Mouse (Mus musculus) hindbrain, embryonic 10.5 days (tissue): Measurements from ENCODE around the gene Csdc2. TPM values are rescaled to one million over a fixed set of nuclear protein-coding genes. Genes with fewer than 3 reads are reported as not detected.

Experiments used
- DNase-seq: peaks from one replicate; pipeline ENCODE4 v3.0.0-alpha.2; 2017; ENCODE audit warnings: low spot score
- H3K27ac ChIP-seq: fragments of 300-500 bp; sonication (generic); 2 replicates; pipeline ENCODE4 v1.5.1; 2016; ENCODE audit warnings: mild to moderate bottlenecking, moderate library complexity
- H3K27me3 ChIP-seq: fragments of 300-500 bp; sonication (generic); 2 replicates; pipeline ENCODE4 v1.6.1; 2016; ENCODE audit warnings: mild to moderate bottlenecking; ENCODE audit not compliant: poor library complexity, insufficient read depth, severe bottlenecking
- H3K36me3 ChIP-seq: fragments of 300-500 bp; sonication (generic); 2 replicates; pipeline ENCODE4 v1.6.1; 2016; ENCODE audit warnings: mild to moderate bottlenecking, moderate library complexity
- H3K4me1 ChIP-seq: fragments of 300-500 bp; sonication (generic); replicated peaks from 2 replicates; pipeline ENCODE4 v1.6.1; 2016; ENCODE audit warnings: mild to moderate bottlenecking
- H3K4me3 ChIP-seq: fragments of 300-500 bp; sonication (generic); 2 replicates; pipeline ENCODE4 v1.5.1; 2016; ENCODE audit warnings: mild to moderate bottlenecking, moderate library complexity
- H3K9me3 ChIP-seq: fragments of 300-500 bp; sonication (generic); 2 replicates; pipeline ENCODE4 v1.6.1; 2016; ENCODE audit warnings: mild to moderate bottlenecking, moderate library complexity
- WGBS: fragments of 180-500 bp; shearing (Covaris S2); methylation state at CpG from one replicate; pipeline ENCODE4 v1.1.7; 2016; 5-methylcytosine and 5-hydroxymethylcytosine counted together
- polyA plus RNA-seq: library from polyadenylated mRNA; unstranded; fragments of >200 nt; fragmentation: Nextera tagmentation; extraction: Ambion mirVana; gene quantifications from 2 replicates; pipeline ENCODE4 v1.2.1, GENCODE M21; 2016

The Csdc2 gene
- polyA plus RNA-seq, 1 experiment from 2014 or later, result 33.7 TPM

- no peaks in the 10 kb centered on the region; the same call in 1 of the 2 replicates for H3K27me3 ChIP-seq
- H3K36me3 ChIP-seq, result peaks cover 8% of the 10 kb centered on the region; the same call in 1 of the 2 replicates
- no peak for DNase-seq
- no peak overlapping the region for H3K27ac ChIP-seq
- no peak overlapping the region for H3K4me3 ChIP-seq
- peaks cover 38% of the 10 kb centered on the region for H3K4me1 ChIP-seq
- no peaks in the 10 kb centered on the region for H3K9me3 ChIP-seq
- 70% methylated on average over 11 of the region's 11 CpGs for WGBS
Observed at GRCm38 (mm10) chr15:81928277-81928676, 8.3 kb upstream of the Csdc2 start.

GRCm38 (mm10) chr15:81932951-81933470, 3.5 kb upstream of the Csdc2 start:
- H3K27me3 ChIP-seq, result peaks cover 10% of the 10 kb centered on the region
- H3K4me3 ChIP-seq, result no peak overlapping the region
- 41% methylated on average over 12 of the region's 12 CpGs for WGBS
- H3K9me3 ChIP-seq, result no peaks in the 10 kb centered on the region
- peak overlapping the region; percentile 5; the same call in 1 of the 2 replicates for H3K27ac ChIP-seq
- H3K36me3 ChIP-seq, result no peaks in the 10 kb centered on the region
- no peak for DNase-seq
- peaks cover 28% of the 10 kb centered on the region for H3K4me1 ChIP-seq

GRCm38 (mm10) chr15:81933986-81934385, 2.6 kb upstream of the Csdc2 start:
- no peak overlapping the region for H3K27ac ChIP-seq
- DNase-seq, result no peak
- no peak overlapping the region for H3K4me3 ChIP-seq
- no peaks in the 10 kb centered on the region for H3K9me3 ChIP-seq
- H3K36me3 ChIP-seq, result no peaks in the 10 kb centered on the region
- peaks cover 37% of the 10 kb centered on the region for H3K4me1 ChIP-seq
- 71% methylated on average over 1 of the region's 1 CpGs for WGBS
- H3K27me3 ChIP-seq, result peaks cover 12% of the 10 kb centered on the region

GRCm38 (mm10) chr15:81935869-81936637, 506 bp upstream of the Csdc2 start:
- WGBS, result 63% methylated on average over 7 of the region's 7 CpGs
- no peak for DNase-seq
- H3K4me1 ChIP-seq, result peaks cover 40% of the 10 kb centered on the region
- peaks cover 12% of the 10 kb centered on the region for H3K27me3 ChIP-seq
- H3K4me3 ChIP-seq, result peak overlapping the region; percentile 55
- H3K36me3 ChIP-seq, result no peaks in the 10 kb centered on the region
- H3K27ac ChIP-seq, result peak overlapping the region; percentile 76
- H3K9me3 ChIP-seq, result no peaks in the 10 kb centered on the region

- Histone ChIP-seq H3K9me3 (no peaks in the 10 kb centered on the region), H3K36me3 (no peaks in the 10 kb centered on the region), H3K4me3 (peak overlapping the region; percentile 55), H3K4me1 (peaks cover 45% of the 10 kb centered on the region), H3K27me3 (peaks cover 12% of the 10 kb centered on the region), H3K27ac (peak overlapping the region; percentile 76)
- DNase-seq, result peak; percentile 34
- 8% methylated on average over 19 of the region's 19 CpGs for WGBS
Observed at GRCm38 (mm10) chr15:81937098-81937972, 776 bp downstream of the Csdc2 start.

GRCm38 (mm10) chr15:81938246-81938645, 1.7 kb downstream of the Csdc2 start:
- H3K4me1 ChIP-seq, result peaks cover 47% of the 10 kb centered on the region
- H3K9me3 ChIP-seq, result no peaks in the 10 kb centered on the region
- H3K27me3 ChIP-seq, result peaks cover 12% of the 10 kb centered on the region
- 27% methylated on average over 2 of the region's 2 CpGs for WGBS
- peak overlapping the region; percentile 55 for H3K4me3 ChIP-seq
- peak overlapping the region; percentile 76; the same call in 1 of the 2 replicates for H3K27ac ChIP-seq
- DNase-seq, result peak; percentile 50
- no peaks in the 10 kb centered on the region for H3K36me3 ChIP-seq

GRCm38 (mm10) chr15:81939157-81939715, 2.7 kb downstream of the Csdc2 start:
- H3K9me3 ChIP-seq, result no peaks in the 10 kb centered on the region
- H3K4me3 ChIP-seq, result no peak overlapping the region
- peaks cover 12% of the 10 kb centered on the region for H3K27me3 ChIP-seq
- WGBS, result 92% methylated on average over 10 of the region's 10 CpGs
- DNase-seq, result no peak
- no peaks in the 10 kb centered on the region for H3K36me3 ChIP-seq
- H3K27ac ChIP-seq, result 0 out of 2 replicates have a peak overlapping the region, but pooled peaks have one; percentile 57
- peaks cover 52% of the 10 kb centered on the region for H3K4me1 ChIP-seq

- H3K36me3 ChIP-seq, result no peaks in the 10 kb centered on the region
- peaks cover 52% of the 10 kb centered on the region for H3K4me1 ChIP-seq
- no peak overlapping the region for H3K27ac ChIP-seq
- 90% methylated on average over 4 of the region's 4 CpGs for WGBS
- no peak overlapping the region for H3K4me3 ChIP-seq
- peaks cover 12% of the 10 kb centered on the region for H3K27me3 ChIP-seq
- DNase-seq, result no peak
- no peaks in the 10 kb centered on the region for H3K9me3 ChIP-seq
Observed at GRCm38 (mm10) chr15:81939774-81940173, 3.2 kb downstream of the Csdc2 start.

- WGBS, result 91% methylated on average over 5 of the region's 5 CpGs
- peaks cover 52% of the 10 kb centered on the region for H3K4me1 ChIP-seq
Observed at GRCm38 (mm10) chr15:81940219-81940618, 3.7 kb downstream of the Csdc2 start.

GRCm38 (mm10) chr15:81941010-81941409, 4.5 kb downstream of the Csdc2 start:
- Histone ChIP-seq H3K4me1 (peaks cover 52% of the 10 kb centered on the region), H3K27me3 (peaks cover 12% of the 10 kb centered on the region), H3K4me3 (no peak overlapping the region), H3K36me3 (no peaks in the 10 kb centered on the region), H3K9me3 (no peaks in the 10 kb centered on the region), H3K27ac (no peak overlapping the region)
- 94% methylated on average over 2 of the region's 2 CpGs for WGBS
- DNase-seq, result no peak

More at GRCm38 (mm10) chr15:81940219-81940618, 3.7 kb downstream of the Csdc2 start:
- Histone ChIP-seq H3K27me3 (peaks cover 12% of the 10 kb centered on the region), H3K9me3 (no peaks in the 10 kb centered on the region), H3K27ac (no peak overlapping the region), H3K36me3 (no peaks in the 10 kb centered on the region), H3K4me3 (no peak overlapping the region)
- DNase-seq, result no peak

GRCm38 (mm10) chr15:81943176-81943749, 6.7 kb downstream of the Csdc2 start:
- Histone ChIP-seq H3K4me3 (peak overlapping the region; percentile 20), H3K27ac (peak overlapping the region; percentile 84), H3K9me3 (no peaks in the 10 kb centered on the region), H3K27me3 (0 out of 2 replicates have a peak, but pooled peaks cover under 1% of the 10 kb centered on the region), H3K4me1 (peaks cover 35% of the 10 kb centered on the region), H3K36me3 (0 out of 2 replicates have a peak, but pooled peaks cover 5% of the 10 kb centered on the region)
- WGBS, result 9% methylated on average over 9 of the region's 9 CpGs
- peak; percentile 89 for DNase-seq

- H3K27ac ChIP-seq, result peak overlapping the region; percentile 62
- peaks cover 40% of the 10 kb centered on the region for H3K36me3 ChIP-seq
- 87% methylated on average over 10 of the region's 10 CpGs for WGBS
Observed at GRCm38 (mm10) chr15:81949076-81949475, 12.5 kb downstream of the Csdc2 start.

More at GRCm38 (mm10) chr15:81949076-81949475, 12.5 kb downstream of the Csdc2 start:
- peaks cover 12% of the 10 kb centered on the region for H3K4me1 ChIP-seq
- no peak for DNase-seq
- H3K27me3 ChIP-seq, result no peaks in the 10 kb centered on the region
- no peaks in the 10 kb centered on the region for H3K9me3 ChIP-seq
- H3K4me3 ChIP-seq, result no peak overlapping the region
